Comparison of ENCODE assay signal across 9 mouse cellular contexts in the genomic region with DNA sequence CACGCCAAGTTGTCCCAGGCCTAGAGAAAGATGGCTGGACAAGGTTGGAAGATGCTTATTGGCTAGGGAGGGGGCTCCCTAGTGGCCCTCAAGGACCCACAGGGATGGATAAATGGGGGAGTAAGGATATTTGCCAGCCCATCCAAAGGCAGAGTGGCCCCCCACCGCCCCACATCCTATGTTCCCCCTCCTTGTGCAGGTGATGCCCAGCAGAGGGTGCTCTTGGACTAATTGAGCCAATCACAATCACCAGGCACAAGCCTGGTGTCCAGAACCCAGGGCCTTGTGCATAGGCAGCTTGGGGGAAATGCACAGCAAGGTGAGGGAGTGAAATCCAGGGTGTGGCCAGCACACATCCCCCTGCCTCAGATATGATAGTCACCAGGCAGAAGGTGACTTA. TPM values are rescaled to one million over a fixed set of nuclear protein-coding genes. Genes with fewer than 3 reads are reported as not detected.
DNase-seq lines count a peak whose midpoint lies in the region; ATAC-seq and TF ChIP-seq lines count a peak whose summit lies in the region.
"Had no signal": no experiment of that assay in that cellular context is flagged by ENCODE, and none has a peak within 500 bp of the region (broad histone marks: within the 10 kb centered on the region; RNA-seq: fewer than 3 reads in every experiment).

No protein-coding gene starts in this region.

- intact Hi-C loops in heart, postnatal 25 days (cut with DNase I) = loop anchor here (2.0 kb wide), 1 partner anchor 51 kb away; no protein-coding TSS in a partner anchor

- TF ChIP-seq CTCF in C2C12 (IDR thresholded peaks at IDR 0.05; ENCODE audit: control insufficient read depth, insufficient read depth, insufficient read length) = peak; percentile 83
- peak; percentile 87 for TF ChIP-seq CTCF in cerebellum, adult 2 months (IDR thresholded peaks at IDR 0.05; ENCODE audit: borderline replicate concordance, insufficient read depth, low read depth, low read length)
- peak; percentile 74 for TF ChIP-seq CTCF in forebrain, postnatal 0 days (IDR thresholded peaks at IDR 0.05; ENCODE audit: low read depth)
- peak; percentile 78 for TF ChIP-seq CTCF in midbrain, postnatal 0 days (IDR thresholded peaks at IDR 0.05)

- DNase-seq in heart, adult 11 months = peak; percentile 93
- no peak for DNase-seq in heart, postnatal 25 days (ENCODE audit: low spot score)
- peak; percentile 76 for DNase-seq in cerebellum, adult 2 months
- DNase-seq in forebrain, postnatal 0 days = peak; percentile 59
- DNase-seq in kidney, postnatal 36 days = peak; percentile 30 to 77
- DNase-seq in midbrain, postnatal 0 days (ENCODE audit: low spot score) = peak; percentile 75

- no peak overlapping the region for H3ac ChIP-seq in C2C12 (ENCODE audit: control insufficient read depth, insufficient read length, low read depth)

- H3K9ac ChIP-seq in forebrain, postnatal 0 days = peak overlapping the region; percentile 79
- peak overlapping the region; percentile 83 for H3K9ac ChIP-seq in midbrain, postnatal 0 days (replicated peaks; ENCODE audit: low read length, poor library complexity, severe bottlenecking)

- ATAC-seq in forebrain, postnatal 0 days = peak; percentile 34
- no peak for ATAC-seq in midbrain, postnatal 0 days (ENCODE audit: low FRiP score)
- no peak for ATAC-seq in erythroblast, adult 5-6 weeks (replicated peaks; ENCODE audit: low FRiP score, poor library complexity, severe bottlenecking)

- no peak overlapping the region for H3K4me3 ChIP-seq in C2C12 (ENCODE audit: insufficient read depth, poor library complexity, severe bottlenecking)
- peak overlapping the region; percentile 65 for H3K4me3 ChIP-seq in cerebellum, adult 2 months (replicated peaks; ENCODE audit: insufficient read depth, low read depth, low read length)
- H3K4me3 ChIP-seq in forebrain, postnatal 0 days (ENCODE audit: low read depth, low read length) = peak overlapping the region; percentile 79
- peak overlapping the region; percentile 70 for H3K4me3 ChIP-seq in midbrain, postnatal 0 days (ENCODE audit: low read depth, low read length)

- H3K36me3 ChIP-seq in C2C12 (ENCODE audit: control insufficient read depth, insufficient read depth) = no peaks in the 10 kb centered on the region
- H3K36me3 ChIP-seq in forebrain, postnatal 0 days (ENCODE audit: insufficient read depth) = peaks cover 6% of the 10 kb centered on the region; the same call in 1 of the 2 replicates
- H3K36me3 ChIP-seq in midbrain, postnatal 0 days (ENCODE audit: insufficient read depth, low read length) = 0 out of 2 replicates have a peak, but pooled peaks cover 4% of the 10 kb centered on the region

- H3K4me2 ChIP-seq in forebrain, postnatal 0 days (ENCODE audit: low read depth) = peak overlapping the region; percentile 76
- peak overlapping the region; percentile 70 for H3K4me2 ChIP-seq in midbrain, postnatal 0 days (ENCODE audit: low read depth, low read length, poor library complexity, severe bottlenecking)

- no peaks in the 10 kb centered on the region for H3K79me2 ChIP-seq in C2C12 (ENCODE audit: control insufficient read depth, insufficient read depth)

- TF ChIP-seq POLR2A in cerebellum, adult 2 months (IDR thresholded peaks at IDR 0.05; ENCODE audit: borderline replicate concordance, insufficient read depth, low read length) = no peak

- no peaks in the 10 kb centered on the region for H3K9me3 ChIP-seq in forebrain, postnatal 0 days (ENCODE audit: low read length)
- H3K9me3 ChIP-seq in midbrain, postnatal 0 days (ENCODE audit: low read length) = no peaks in the 10 kb centered on the region

- H3K27ac ChIP-seq in cerebellum, adult 2 months (ENCODE audit: insufficient read depth, low read length) = peak overlapping the region; percentile 32; the same call in 1 of the 2 replicates
- H3K27ac ChIP-seq in forebrain, postnatal 0 days (ENCODE audit: low read depth, low read length) = peak overlapping the region; percentile 89
- H3K27ac ChIP-seq in midbrain, postnatal 0 days (ENCODE audit: low read depth, low read length) = peak overlapping the region; percentile 94

- no peaks in the 10 kb centered on the region for H3K79me3 ChIP-seq in C2C12 (ENCODE audit: low read depth)

- peaks cover 12% of the 10 kb centered on the region for H3K4me1 ChIP-seq in cerebellum, adult 2 months (ENCODE audit: control insufficient read depth, insufficient read depth, low read length)
- 0 out of 2 replicates have a peak, but pooled peaks cover 4% of the 10 kb centered on the region for H3K4me1 ChIP-seq in forebrain, postnatal 0 days (ENCODE audit: insufficient read depth)
- H3K4me1 ChIP-seq in midbrain, postnatal 0 days (ENCODE audit: insufficient read depth, low read length) = peaks cover 17% of the 10 kb centered on the region; the same call in 1 of the 2 replicates

- peaks cover 3% of the 10 kb centered on the region for H3K27me3 ChIP-seq in C2C12 (ENCODE audit: control insufficient read depth, insufficient read depth, insufficient read length)
- H3K27me3 ChIP-seq in cerebellum, adult 2 months (ENCODE audit: control insufficient read depth, insufficient read depth, low read length) = no peaks in the 10 kb centered on the region
- H3K27me3 ChIP-seq in forebrain, postnatal 0 days (ENCODE audit: insufficient read depth, low read length) = no peaks in the 10 kb centered on the region
- H3K27me3 ChIP-seq in midbrain, postnatal 0 days (ENCODE audit: insufficient read depth, low read length) = no peaks in the 10 kb centered on the region

- 28% methylated on average over 2 of the region's 2 CpGs for WGBS in cerebellum, adult 2 months
- 38% methylated on average over 2 of the region's 2 CpGs for WGBS in forebrain, postnatal 0 days
- 38% methylated on average over 2 of the region's 2 CpGs for WGBS in midbrain, postnatal 0 days

TF ChIP-seq in C2C12, 6 proteins besides CTCF, POLR2A, EP300 and RAD21:
- no peak for TF ChIP-seq CEBPB (IDR thresholded peaks at IDR 0.05; ENCODE audit: low read depth)
- no peak for TF ChIP-seq USF1 (IDR thresholded peaks at IDR 0.05; ENCODE audit: low read depth)
- TF ChIP-seq FOSL1 (IDR thresholded peaks at IDR 0.05; ENCODE audit: insufficient read depth, low read length, poor library complexity, severe bottlenecking) = no peak
- TF ChIP-seq MYOG (IDR thresholded peaks at IDR 0.05; ENCODE audit: control insufficient read depth, extremely low read depth, insufficient read length) = no peak
- TF ChIP-seq MAX (IDR thresholded peaks at IDR 0.05) = no peak
- no peak for TF ChIP-seq MYOD1 (IDR thresholded peaks at IDR 0.05; ENCODE audit: control insufficient read depth, insufficient read length, low read depth)

RNA-seq across cellular contexts. Expression of a gene that starts 1.7 kb away (rescaled TPM):
- total RNA-seq in heart, postnatal 25 days (2021) = 10 to 100 TPM; 73.5 to 87.5 TPM
- 1.7 TPM for polyA plus RNA-seq in C2C12 (2012; fragmentation: generic; extraction: Trizol)
- polyA plus RNA-seq in cerebellum, adult 2 months (2012; rRNA removed) = 258 and 264 TPM in 2 replicates
- total RNA-seq in forebrain, postnatal 0 days (2014; rRNA removed) = 88.9 and 118 TPM in 2 replicates
- polyA plus RNA-seq in forebrain, postnatal 0 days (2015; fragmentation: Nextera tagmentation; extraction: Ambion mirVana) = 178 and 273 TPM in 2 replicates
- total RNA-seq in midbrain, postnatal 0 days (2014; rRNA removed) = 172 and 196 TPM in 2 replicates
- polyA plus RNA-seq in midbrain, postnatal 0 days (2015; fragmentation: Nextera tagmentation; extraction: Ambion mirVana) = 323 and 327 TPM in 2 replicates
- total RNA-seq in erythroblast, adult 5-6 weeks (2015; ENCODE audit: low replicate concordance) = not detected in 2 replicates
- total RNA-seq in erythroblast, adult 5-6 weeks (2017; ENCODE audit: low replicate concordance) = not detected in 2 replicates

RNA-seq across cellular contexts. Expression of a gene that starts 12.2 kb away (rescaled TPM):
- total RNA-seq in heart, postnatal 25 days (2021) = 1 to 10 TPM; 6.7 to 7.0 TPM
- 164 TPM for polyA plus RNA-seq in C2C12 (2012; fragmentation: generic; extraction: Trizol)
- polyA plus RNA-seq in cerebellum, adult 2 months (2012; rRNA removed) = 50.4 and 51.2 TPM in 2 replicates
- total RNA-seq in forebrain, postnatal 0 days (2014; rRNA removed) = 52.8 and 62.5 TPM in 2 replicates
- 105 and 113 TPM in 2 replicates for polyA plus RNA-seq in forebrain, postnatal 0 days (2015; fragmentation: Nextera tagmentation; extraction: Ambion mirVana)
- total RNA-seq in midbrain, postnatal 0 days (2014; rRNA removed) = 46.5 and 49.5 TPM in 2 replicates
- polyA plus RNA-seq in midbrain, postnatal 0 days (2015; fragmentation: Nextera tagmentation; extraction: Ambion mirVana) = 77.0 and 80.3 TPM in 2 replicates
- 2.9 and 3.8 TPM in 2 replicates for total RNA-seq in erythroblast, adult 5-6 weeks (2015; ENCODE audit: low replicate concordance)
- 6.3 and 17.7 TPM in 2 replicates for total RNA-seq in erythroblast, adult 5-6 weeks (2017; ENCODE audit: low replicate concordance)

RNA-seq across cellular contexts. Expression of a gene that starts 22.5 kb away (rescaled TPM):
- 10 to 100 TPM; 26.6 to 27.0 TPM for total RNA-seq in heart, postnatal 25 days (2021)
- 66.6 TPM for polyA plus RNA-seq in C2C12 (2012; fragmentation: generic; extraction: Trizol)
- 249 and 289 TPM in 2 replicates for polyA plus RNA-seq in cerebellum, adult 2 months (2012; rRNA removed)
- 162 and 181 TPM in 2 replicates for total RNA-seq in forebrain, postnatal 0 days (2014; rRNA removed)
- polyA plus RNA-seq in forebrain, postnatal 0 days (2015; fragmentation: Nextera tagmentation; extraction: Ambion mirVana) = 132 and 140 TPM in 2 replicates
- 157 and 172 TPM in 2 replicates for total RNA-seq in midbrain, postnatal 0 days (2014; rRNA removed)
- 122 and 134 TPM in 2 replicates for polyA plus RNA-seq in midbrain, postnatal 0 days (2015; fragmentation: Nextera tagmentation; extraction: Ambion mirVana)
- total RNA-seq in erythroblast, adult 5-6 weeks (2015; ENCODE audit: low replicate concordance) = 2.3 and 20.3 TPM in 2 replicates
- 3.9 and 9.5 TPM in 2 replicates for total RNA-seq in erythroblast, adult 5-6 weeks (2017; ENCODE audit: low replicate concordance)

RNA-seq across cellular contexts. Expression of a gene that starts 42.1 kb away (rescaled TPM):
- total RNA-seq in heart, postnatal 25 days (2021) = not detected
- not detected for polyA plus RNA-seq in C2C12 (2012; fragmentation: generic; extraction: Trizol)
- not detected in 2 replicates for polyA plus RNA-seq in cerebellum, adult 2 months (2012; rRNA removed)
- not detected in 2 replicates for total RNA-seq in forebrain, postnatal 0 days (2014; rRNA removed)
- polyA plus RNA-seq in forebrain, postnatal 0 days (2015; fragmentation: Nextera tagmentation; extraction: Ambion mirVana) = not detected in 2 replicates
- not detected in 2 replicates for total RNA-seq in midbrain, postnatal 0 days (2014; rRNA removed)
- polyA plus RNA-seq in midbrain, postnatal 0 days (2015; fragmentation: Nextera tagmentation; extraction: Ambion mirVana) = not detected in 2 replicates
- total RNA-seq in erythroblast, adult 5-6 weeks (2015; ENCODE audit: low replicate concordance) = not detected in 2 replicates
- not detected in 2 replicates for total RNA-seq in erythroblast, adult 5-6 weeks (2017; ENCODE audit: low replicate concordance)
- total RNA-seq: left cerebral cortex, postnatal 10 days had no signal

RNA-seq across cellular contexts. Expression of a gene that starts 49.4 kb away (rescaled TPM):
- 10 to 100 TPM; 21.4 to 23.5 TPM for total RNA-seq in heart, postnatal 25 days (2021)
- 53.7 TPM for polyA plus RNA-seq in C2C12 (2012; fragmentation: generic; extraction: Trizol)
- polyA plus RNA-seq in cerebellum, adult 2 months (2012; rRNA removed) = 35.9 and 37.9 TPM in 2 replicates
- total RNA-seq in forebrain, postnatal 0 days (2014; rRNA removed) = 28.4 and 34.8 TPM in 2 replicates
- 25.6 and 29.5 TPM in 2 replicates for polyA plus RNA-seq in forebrain, postnatal 0 days (2015; fragmentation: Nextera tagmentation; extraction: Ambion mirVana)
- 25.6 and 28.3 TPM in 2 replicates for total RNA-seq in midbrain, postnatal 0 days (2014; rRNA removed)
- polyA plus RNA-seq in midbrain, postnatal 0 days (2015; fragmentation: Nextera tagmentation; extraction: Ambion mirVana) = 23.2 and 28.2 TPM in 2 replicates
- 17.6 and 41.7 TPM in 2 replicates for total RNA-seq in erythroblast, adult 5-6 weeks (2015; ENCODE audit: low replicate concordance)
- total RNA-seq in erythroblast, adult 5-6 weeks (2017; ENCODE audit: low replicate concordance) = 23.6 and 52.2 TPM in 2 replicates

Comparison
In these comparisons a context has a peak if more than half of its experiments do, and no peak if none do; other contexts are left out.
1. H3K27ac ChIP-seq: peak in every context shown above with its lines; median percentile 94 in midbrain, postnatal 0 days; 89 in forebrain, postnatal 0 days; 32 in cerebellum, adult 2 months.
2. RNA of a gene that starts 1.7 kb away (total RNA-seq): 172 to 196 TPM in midbrain, postnatal 0 days, 88.9 to 118 TPM in forebrain, postnatal 0 days and 73.5 to 87.5 TPM in heart, postnatal 25 days; not detected in erythroblast, adult 5-6 weeks; every median in the first group is over 10 times any median in the second.
3. Peak in every context shown above with its lines, with median percentiles within 50 percentile points of each other: CTCF ChIP-seq.